Mouse (Mus musculus): ENCODE data around the gene Cep128.

GRCm38 (mm10) chr12:91149152-91149551 is 235.1 kb downstream of the Cep128 start:
- TF ChIP-seq MEF2A (IDR thresholded peaks at IDR 0.05; ENCODE audit: borderline replicate concordance, low read depth, low read length) (no peak), CTCF (conservative IDR thresholded peaks at IDR 0.05 in 1 of 2, IDR thresholded peaks at IDR 0.05 in 1 of 2; ENCODE audit: low read depth in 2 of 2, low read length in 2 of 2) (no peak), MYC (IDR thresholded peaks at IDR 0.05; ENCODE audit: low read depth, low read length) (no peak), CHD1 (IDR thresholded peaks at IDR 0.05; ENCODE audit: low read depth, low read length) (no peak), POLR2A (IDR thresholded peaks at IDR 0.05; ENCODE audit: low read depth, low read length) (no peak), ETS1 (conservative IDR thresholded peaks at IDR 0.05; ENCODE audit: low read depth, low read length) (no peak), MAFK (IDR thresholded peaks at IDR 0.05; ENCODE audit: insufficient replicate concordance, low read length) (no peak), ZNF384 (IDR thresholded peaks at IDR 0.05; ENCODE audit: low read depth, low read length) (no peak), POLR2AphosphoS2 (IDR thresholded peaks at IDR 0.05; ENCODE audit: low read depth, low read length) (no peak), RCOR1 (conservative IDR thresholded peaks at IDR 0.05; ENCODE audit: low read depth, low read length) (no peak), BHLHE40 (IDR thresholded peaks at IDR 0.05; ENCODE audit: low read depth, low read length) (no peak), MXI1 (IDR thresholded peaks at IDR 0.05; ENCODE audit: low read depth, low read length) (no peak)
